Mouse (Mus musculus): ENCODE data around the gene Dars2. TPM values are rescaled to one million over a fixed set of nuclear protein-coding genes. Genes with fewer than 3 reads are reported as not detected.
A peak's percentile ranks its signal among the peaks of the same experiment; 100 is the strongest.

The Dars2 gene
- polyA plus RNA-seq, 1 experiment, result 26.2 TPM

GRCm38 (mm10) chr1:161057164-161057563 lies 13.3 kb downstream of the Dars2 start:
- Histone ChIP-seq H3K27ac (ENCODE audit: insufficient read depth, low read length) (no peak overlapping the region), H3K4me1 (ENCODE audit: control insufficient read depth, insufficient read depth, low read length) (no peaks in the 10 kb centered on the region), H3K4me3 (ENCODE audit: insufficient read depth, low read length) (no peak overlapping the region)
- TF ChIP-seq CTCF (IDR thresholded peaks at IDR 0.05; ENCODE audit: extremely low read depth, insufficient read depth, low read length) (no peak), POLR2A (IDR thresholded peaks at IDR 0.05; ENCODE audit: extremely low read depth, insufficient read depth, low read length) (no peak)

- Histone ChIP-seq H3K27ac (ENCODE audit: insufficient read depth, low read length) (no peak overlapping the region), H3K4me3 (ENCODE audit: insufficient read depth, low read length) (no peak overlapping the region), H3K4me1 (ENCODE audit: control insufficient read depth, insufficient read depth, low read length) (no peaks in the 10 kb centered on the region; the same call in 1 of the 2 replicates)
- TF ChIP-seq CTCF (IDR thresholded peaks at IDR 0.05; ENCODE audit: extremely low read depth, insufficient read depth, low read length) (no peak), POLR2A (IDR thresholded peaks at IDR 0.05; ENCODE audit: extremely low read depth, insufficient read depth, low read length) (no peak)
These were observed 23.5 kb downstream of the Dars2 start for GRCm38 (mm10) chr1:161046972-161047371.

GRCm38 (mm10) chr1:161041261-161042020 lies 29.0 kb downstream of the Dars2 start:
- no peaks in the 10 kb centered on the region; the same call in 1 of the 2 replicates for H3K4me1 ChIP-seq (ENCODE audit: control insufficient read depth, insufficient read depth, low read length)
- no peak overlapping the region for H3K4me3 ChIP-seq (ENCODE audit: insufficient read depth, low read length)
- TF ChIP-seq POLR2A (IDR thresholded peaks at IDR 0.05; ENCODE audit: extremely low read depth, insufficient read depth, low read length), result no peak
- TF ChIP-seq CTCF (IDR thresholded peaks at IDR 0.05; ENCODE audit: extremely low read depth, insufficient read depth, low read length), result no peak
- no peak overlapping the region for H3K27ac ChIP-seq (ENCODE audit: insufficient read depth, low read length)

GRCm38 (mm10) chr1:161040855-161041254 lies 29.6 kb downstream of the Dars2 start:
- no peak for TF ChIP-seq CTCF (IDR thresholded peaks at IDR 0.05; ENCODE audit: extremely low read depth, insufficient read depth, low read length)
- TF ChIP-seq POLR2A (IDR thresholded peaks at IDR 0.05; ENCODE audit: extremely low read depth, insufficient read depth, low read length), result no peak
- Histone ChIP-seq H3K4me1 (ENCODE audit: control insufficient read depth, insufficient read depth, low read length) (no peaks in the 10 kb centered on the region; the same call in 1 of the 2 replicates), H3K27ac (ENCODE audit: insufficient read depth, low read length) (no peak overlapping the region), H3K4me3 (ENCODE audit: insufficient read depth, low read length) (no peak overlapping the region)

GRCm38 (mm10) chr1:161040426-161040770 lies 30.1 kb downstream of the Dars2 start:
- Histone ChIP-seq H3K27ac (ENCODE audit: insufficient read depth, low read length) (no peak overlapping the region), H3K4me1 (ENCODE audit: control insufficient read depth, insufficient read depth, low read length) (no peaks in the 10 kb centered on the region; the same call in 1 of the 2 replicates), H3K4me3 (ENCODE audit: insufficient read depth, low read length) (no peak overlapping the region)
- no peak for TF ChIP-seq POLR2A (IDR thresholded peaks at IDR 0.05; ENCODE audit: extremely low read depth, insufficient read depth, low read length)

GRCm38 (mm10) chr1:161039741-161040425 lies 30.6 kb downstream of the Dars2 start:
- Histone ChIP-seq H3K4me3 (ENCODE audit: insufficient read depth, low read length) (no peak overlapping the region), H3K4me1 (ENCODE audit: control insufficient read depth, insufficient read depth, low read length) (no peaks in the 10 kb centered on the region; the same call in 1 of the 2 replicates), H3K27ac (ENCODE audit: insufficient read depth, low read length) (no peak overlapping the region)
- TF ChIP-seq POLR2A (IDR thresholded peaks at IDR 0.05; ENCODE audit: extremely low read depth, insufficient read depth, low read length) (no peak; the same call in 1 of the 2 replicates), CTCF (IDR thresholded peaks at IDR 0.05; ENCODE audit: extremely low read depth, insufficient read depth, low read length) (no peak)

GRCm38 (mm10) chr1:161038968-161039721 lies 31.3 kb downstream of the Dars2 start:
- Histone ChIP-seq H3K27ac (ENCODE audit: insufficient read depth, low read length) (no peak overlapping the region), H3K4me3 (ENCODE audit: insufficient read depth, low read length) (no peak overlapping the region), H3K4me1 (ENCODE audit: control insufficient read depth, insufficient read depth, low read length) (no peaks in the 10 kb centered on the region; the same call in 1 of the 2 replicates)
- TF ChIP-seq POLR2A (IDR thresholded peaks at IDR 0.05; ENCODE audit: extremely low read depth, insufficient read depth, low read length), result peak; percentile 26; the same call in 1 of the 2 replicates
- TF ChIP-seq CTCF (IDR thresholded peaks at IDR 0.05; ENCODE audit: extremely low read depth, insufficient read depth, low read length), result no peak

GRCm38 (mm10) chr1:161038004-161038403 lies 32.5 kb downstream of the Dars2 start:
- H3K27ac ChIP-seq (ENCODE audit: insufficient read depth, low read length), result no peak overlapping the region
- no peaks in the 10 kb centered on the region; the same call in 1 of the 2 replicates for H3K4me1 ChIP-seq (ENCODE audit: control insufficient read depth, insufficient read depth, low read length)
- TF ChIP-seq POLR2A (IDR thresholded peaks at IDR 0.05; ENCODE audit: extremely low read depth, insufficient read depth, low read length), result 0 out of 2 replicates have a peak, but pooled peaks have one; percentile 26
- TF ChIP-seq CTCF (IDR thresholded peaks at IDR 0.05; ENCODE audit: extremely low read depth, insufficient read depth, low read length), result no peak
- no peak overlapping the region; the same call in 1 of the 2 replicates for H3K4me3 ChIP-seq (ENCODE audit: insufficient read depth, low read length)

GRCm38 (mm10) chr1:161037599-161037998 lies 32.9 kb downstream of the Dars2 start:
- TF ChIP-seq POLR2A (IDR thresholded peaks at IDR 0.05; ENCODE audit: extremely low read depth, insufficient read depth, low read length), result no peak
- TF ChIP-seq CTCF (IDR thresholded peaks at IDR 0.05; ENCODE audit: extremely low read depth, insufficient read depth, low read length), result no peak
- H3K27ac ChIP-seq (ENCODE audit: insufficient read depth, low read length), result no peak overlapping the region

More at GRCm38 (mm10) chr1:161037599-161037998, 32.9 kb downstream of the Dars2 start:
- H3K4me1 ChIP-seq (ENCODE audit: control insufficient read depth, insufficient read depth, low read length), result no peaks in the 10 kb centered on the region; the same call in 1 of the 2 replicates
- peak overlapping the region; percentile 91; the same call in 1 of the 2 replicates for H3K4me3 ChIP-seq (ENCODE audit: insufficient read depth, low read length)
